Mouse (Mus musculus): ENCODE results near the gene Dclre1b.

Dclre1b gene

GRCm38 (mm10) chr3:103773508-103773907, 35.7 kb downstream of the Dclre1b start:
- no peak for DNase-seq (ENCODE audit: low spot score)

DNA sequence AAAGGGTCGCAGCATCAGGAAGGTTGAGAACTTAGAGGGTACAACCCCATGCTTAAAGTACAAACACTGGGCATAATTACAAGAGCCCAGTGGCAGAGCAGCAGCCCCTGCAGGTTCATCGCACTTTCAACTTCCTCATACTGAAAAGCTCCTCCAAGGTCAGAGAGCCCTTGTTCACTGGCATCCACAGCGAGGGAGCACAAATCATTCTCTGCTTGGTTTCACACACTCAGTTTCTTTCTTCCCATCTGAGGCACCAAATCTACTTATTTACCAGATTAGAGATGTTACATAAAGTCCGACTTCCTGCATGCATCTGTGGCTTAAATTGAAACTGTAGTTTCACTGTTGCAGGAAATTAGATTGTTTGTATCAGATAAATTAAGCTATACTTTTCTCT, 36.4 kb downstream of the Dclre1b start:
- DNase-seq (ENCODE audit: low spot score): peak; percentile 29

DNA sequence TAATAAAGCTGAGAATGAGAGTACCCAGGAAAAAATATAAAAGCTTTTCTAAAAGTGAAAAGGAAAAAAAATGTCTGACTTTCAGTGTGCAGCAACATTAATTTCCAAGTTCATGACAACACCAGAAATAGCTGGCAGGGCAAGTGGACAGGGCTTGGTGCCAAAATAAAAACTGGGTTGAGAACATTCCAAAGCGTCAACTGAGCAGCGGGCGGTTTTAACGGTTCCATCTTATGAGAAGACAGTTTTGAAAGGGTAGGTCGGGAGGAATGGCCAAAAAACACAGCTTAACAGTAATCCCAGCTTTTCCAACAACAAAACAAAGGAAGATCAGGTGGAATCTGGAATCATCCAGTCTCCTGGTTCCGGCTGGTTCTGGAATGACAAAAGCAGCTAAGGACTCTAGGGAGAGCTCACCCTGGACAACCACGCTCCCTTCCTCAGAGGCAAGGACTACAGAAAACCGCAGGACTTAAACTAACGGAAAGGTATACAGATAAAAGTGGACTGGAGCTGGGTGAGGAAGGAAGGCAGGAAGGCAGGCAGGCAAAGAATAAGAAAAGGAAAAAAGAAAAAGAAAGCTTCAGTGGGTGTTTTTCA, 37.6 kb downstream of the Dclre1b start:
- DNase-seq (ENCODE audit: low spot score): no peak

DNA sequence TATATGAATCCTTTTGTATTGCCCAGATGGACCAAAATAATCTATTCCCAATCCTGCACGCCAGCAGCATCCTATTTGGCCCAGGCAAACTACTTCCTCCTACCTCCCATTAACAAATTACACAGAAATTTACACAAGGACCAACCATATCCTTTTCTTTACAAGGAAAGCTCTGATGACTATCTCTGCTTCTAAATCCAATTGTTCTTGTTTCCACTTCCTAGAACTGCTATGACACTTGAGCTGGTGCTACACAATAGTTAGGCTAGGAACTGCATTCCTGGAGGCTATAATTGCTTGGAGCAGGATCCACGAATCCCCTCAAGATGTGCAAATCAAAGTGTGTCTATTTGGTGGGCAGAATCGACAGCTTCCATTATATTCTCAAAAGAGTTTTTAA, 42.5 kb downstream of the Dclre1b start:
- DNase-seq (ENCODE audit: low spot score): no peak

- no peak for DNase-seq (ENCODE audit: low spot score)
Measured at GRCm38 (mm10) chr3:103759261-103759970, 49.8 kb downstream of the Dclre1b start.

DNA sequence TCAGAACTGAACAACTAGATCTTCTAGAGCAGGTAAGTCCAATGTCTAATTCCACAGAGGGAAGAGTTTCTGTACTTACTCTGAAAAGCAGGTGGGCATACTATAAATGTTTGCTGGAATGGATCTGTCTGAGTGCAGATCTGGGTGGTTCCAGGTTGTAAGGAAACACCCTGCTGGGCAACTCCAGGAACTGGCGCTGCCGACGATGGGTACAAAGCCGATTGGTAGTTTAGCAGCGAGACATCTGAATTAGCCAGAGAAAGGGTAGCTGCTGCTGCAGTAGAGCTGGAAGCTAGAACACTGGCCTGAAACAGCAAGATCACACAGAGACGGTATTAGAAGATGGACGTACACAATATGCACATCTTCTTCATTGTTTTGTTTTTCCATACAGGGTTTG, 50.8 kb downstream of the Dclre1b start:
- no peak for DNase-seq (ENCODE audit: low spot score)

GRCm38 (mm10) chr3:103756920-103757319, 52.3 kb downstream of the Dclre1b start:
- no peak for DNase-seq (ENCODE audit: low spot score)

GRCm38 (mm10) chr3:103755351-103755750, 53.9 kb downstream of the Dclre1b start:
- no peak for DNase-seq (ENCODE audit: low spot score)

- DNase-seq (ENCODE audit: low spot score): no peak
Measured at GRCm38 (mm10) chr3:103751558-103751957, 57.7 kb downstream of the Dclre1b start.

All from T-cell, adult 2 months (primary cell).